Mouse (Mus musculus) naive thymus-derived CD4-positive, alpha-beta T cell, adult 5 months (primary cell): ENCODE measurements around the gene Ufsp1. TPM values are rescaled to one million over a fixed set of nuclear protein-coding genes. Genes with fewer than 3 reads are reported as not detected.

ENCODE experiments used
- polyA plus RNA-seq: library from polyadenylated mRNA; unstranded; fragments of 100-300 nt; shearing (Covaris generic); gene quantifications from one replicate; pipeline ENCODE4 v1.2.1, GENCODE M21; 2017

Ufsp1 gene
- polyA plus RNA-seq, result 0.91 TPM

DNA sequence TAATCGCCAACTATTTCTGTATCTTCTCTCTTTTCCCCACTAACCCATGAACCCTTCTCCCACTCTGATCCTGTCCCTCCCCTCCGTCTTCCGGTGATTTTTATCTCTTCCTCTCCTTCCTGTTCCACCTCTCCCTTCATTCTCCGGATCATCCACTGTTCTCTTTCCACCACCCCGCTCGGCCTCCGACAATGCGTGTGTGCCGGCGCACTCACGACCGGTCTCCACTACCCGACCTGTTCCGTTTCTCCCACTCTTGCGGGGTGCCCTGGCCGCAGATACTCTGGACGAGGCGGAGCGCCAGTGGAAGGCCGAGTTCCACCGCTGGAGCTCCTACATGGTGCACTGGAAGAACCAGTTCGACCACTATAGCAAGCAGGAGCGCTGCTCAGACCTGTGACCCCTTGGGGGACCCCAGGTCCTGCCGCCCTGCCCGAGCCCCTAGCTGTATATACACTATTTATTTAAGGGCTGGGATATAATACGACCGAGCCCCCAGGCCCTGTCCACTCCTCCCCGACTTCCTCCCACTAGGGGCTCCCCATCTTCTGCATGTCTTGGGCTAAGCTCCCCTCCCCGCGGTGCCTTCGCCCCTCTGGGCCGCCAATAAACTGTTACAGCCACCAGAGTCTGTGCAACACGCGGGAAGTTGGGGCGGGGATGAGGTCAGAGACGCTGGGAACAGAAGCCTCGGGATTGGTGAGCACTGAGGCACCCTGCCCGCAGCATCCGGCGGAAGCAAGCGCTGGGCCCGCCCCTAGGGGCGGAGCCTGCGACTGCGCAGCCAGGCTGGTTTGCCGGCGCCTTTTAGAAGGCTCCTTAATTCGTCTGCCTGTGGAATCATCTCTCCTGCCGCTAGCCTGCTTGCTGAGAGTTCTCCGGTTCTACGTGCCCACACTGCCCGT lies at the start of gene Ufsp1:
Gene Ufsp1, plus strand, starts transcription at position 791 of the 905 bp plus-strand sequence.

DNA sequence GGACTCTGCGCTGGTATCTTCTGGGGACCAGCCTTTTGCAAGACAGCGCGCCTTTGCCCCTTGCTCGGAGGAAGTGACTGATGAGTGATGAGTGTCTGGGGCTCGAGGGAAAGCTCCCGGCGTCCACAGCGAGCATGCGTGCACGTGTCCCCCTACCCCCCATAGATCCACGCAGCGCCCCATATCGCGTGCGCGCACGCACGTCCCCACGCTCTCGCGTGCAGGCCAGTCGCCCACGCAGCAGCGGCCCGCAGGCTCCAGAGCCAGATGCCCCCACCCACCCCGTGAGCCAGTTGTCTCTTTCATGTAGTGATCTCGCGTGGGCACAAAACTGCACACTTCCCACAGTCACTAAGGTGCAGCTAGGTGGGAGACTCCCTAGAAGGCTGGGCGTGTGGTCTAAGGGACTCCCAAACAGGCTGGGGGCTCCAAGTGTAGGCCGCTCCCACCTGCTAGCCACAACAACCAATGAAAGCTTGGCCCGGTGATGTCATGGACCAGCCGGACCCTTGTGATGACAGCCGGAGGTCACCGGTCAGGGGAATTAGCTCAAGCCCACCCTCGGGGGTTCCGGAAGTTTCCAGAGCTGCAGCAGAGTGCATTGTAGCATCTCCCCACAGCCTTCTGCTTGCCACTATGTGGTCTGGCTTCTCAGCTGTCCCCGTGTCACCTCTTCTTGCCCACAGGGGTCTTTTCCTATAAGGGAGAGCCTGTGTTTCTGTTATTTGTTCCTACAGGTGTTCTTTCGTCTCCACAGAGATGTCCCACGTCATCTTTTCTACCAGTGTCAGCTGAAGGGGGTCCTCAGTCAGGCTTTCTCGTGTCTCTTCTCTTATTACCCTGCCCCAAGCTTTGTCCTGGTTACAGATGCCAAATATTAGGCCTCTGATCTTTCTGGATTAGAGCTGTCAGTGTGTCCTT lies 7.1 kb upstream of the Ufsp1 start, which contains the start of gene Ache:
Gene Ache, plus strand, starts transcription at position 488 of the 921 bp plus-strand sequence.

DNA sequence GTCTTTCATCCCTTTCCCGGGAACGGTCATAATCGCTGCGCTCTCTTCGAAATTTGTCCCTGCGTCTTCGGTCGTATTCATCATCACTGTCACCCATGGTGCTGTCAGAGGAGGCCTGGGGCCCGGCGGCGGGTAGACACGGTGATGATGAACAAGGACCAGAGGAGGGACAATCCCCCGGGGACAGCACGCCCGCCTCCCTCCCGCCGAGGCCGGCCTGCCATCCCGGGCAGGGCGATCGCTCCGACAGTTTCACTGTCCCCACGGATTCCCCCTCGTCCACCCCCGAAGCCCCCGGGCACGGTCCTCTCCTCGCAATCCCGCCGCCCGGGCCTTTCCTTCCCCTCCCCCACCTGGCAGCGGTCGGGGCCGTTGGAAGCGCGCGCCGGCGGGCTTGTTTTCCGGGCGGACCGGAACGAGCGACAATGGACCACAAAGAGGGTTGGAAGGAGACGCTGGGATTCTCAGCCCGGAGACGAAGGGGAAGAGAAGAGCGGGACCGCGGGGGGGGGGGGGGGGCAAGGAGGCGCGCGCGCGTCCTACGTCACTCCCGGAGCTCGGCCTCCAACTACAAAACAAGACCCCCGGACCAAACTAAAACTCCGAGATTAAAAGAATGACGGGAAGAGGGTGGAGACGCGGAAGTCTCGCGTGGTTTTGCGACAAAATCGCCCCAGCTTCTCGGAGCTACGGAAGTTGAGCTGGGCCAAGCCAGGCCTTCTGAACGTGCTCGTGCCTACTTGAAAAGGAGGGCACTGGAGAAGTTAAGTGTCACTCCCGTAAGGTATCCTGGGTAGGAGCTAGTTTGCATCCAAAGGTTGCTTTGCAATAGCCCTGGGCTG lies 12.9 kb downstream of the Ufsp1 start, which contains the start of gene Srrt:
Gene Srrt, minus strand, starts transcription at position 604 of the 842 bp plus-strand sequence.

DNA sequence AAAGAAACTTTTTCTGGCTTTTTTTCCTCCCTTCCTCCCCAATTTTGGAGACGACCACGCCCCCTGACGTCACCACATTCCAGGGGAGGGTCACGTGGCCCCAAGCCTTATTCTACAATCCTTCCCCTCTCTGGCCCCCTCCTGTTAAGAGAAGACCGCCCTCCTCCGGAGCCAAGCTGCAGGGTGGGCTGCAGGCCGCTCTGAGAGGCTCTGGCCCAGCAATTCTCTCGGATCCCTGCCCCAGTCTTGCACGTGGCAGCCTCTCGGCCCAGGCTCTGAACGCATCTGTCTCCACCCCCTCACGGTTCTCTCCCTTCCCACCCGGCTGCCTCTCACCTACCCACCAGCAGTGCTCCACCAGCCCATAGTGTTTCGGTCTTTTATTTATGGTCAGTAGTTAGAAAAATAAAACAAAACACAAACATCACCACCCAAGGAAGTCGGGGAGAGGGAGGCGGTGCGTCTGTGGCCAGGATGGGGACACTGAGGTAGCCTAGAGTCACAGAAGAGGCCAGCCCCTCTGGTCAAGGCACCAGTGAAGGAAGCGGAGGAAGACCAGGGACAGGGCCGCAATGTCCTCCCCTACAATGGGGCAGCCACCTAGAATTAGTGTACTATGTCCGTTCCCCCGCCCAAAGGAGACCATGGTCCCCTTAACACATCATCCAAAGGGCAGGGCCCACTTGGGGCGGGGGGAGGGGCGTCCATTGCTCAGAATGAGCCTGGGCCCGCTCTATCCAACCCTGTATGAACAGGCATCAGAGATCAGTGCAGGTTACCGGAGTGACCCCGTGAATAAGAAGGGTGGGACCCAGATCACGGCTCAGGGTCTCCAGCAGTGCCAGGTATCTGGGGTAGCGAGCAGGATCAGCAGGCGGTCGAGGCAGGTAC lies 20.0 kb downstream of the Ufsp1 start, which contains the start of gene Trip6:
Gene Trip6, minus strand, starts transcription at position 212 of the 891 bp plus-strand sequence.

GRCm38 (mm10) chr5:137333512-137334174 lies 39.2 kb downstream of the Ufsp1 start, which contains the start of gene Slc12a9:
TSS of gene Slc12a9 (minus strand) at chr5:137333597.

Other genes starting within 250 kb of the Ufsp1 start
- gene Ap1s1, start 248.5 kb upstream of the Ufsp1 start, polyA plus RNA-seq, result 31.1 TPM
- not detected for gene Serpine1, start 222.4 kb upstream of the Ufsp1 start, polyA plus RNA-seq
- 8.8 TPM for gene Trim56, start 178.4 kb upstream of the Ufsp1 start, polyA plus RNA-seq
- gene Muc3, start 145.3 kb upstream of the Ufsp1 start, polyA plus RNA-seq, result not detected
- 0.49 TPM for gene Muc3a, start 82.2 kb upstream of the Ufsp1 start, polyA plus RNA-seq
- 0.70 TPM for gene Ache, start 7.1 kb upstream of the Ufsp1 start, polyA plus RNA-seq
- 115 TPM for gene Srrt, start 13.0 kb downstream of the Ufsp1 start, polyA plus RNA-seq
- gene Trip6, start 19.8 kb downstream of the Ufsp1 start, polyA plus RNA-seq, result 3.0 TPM
- 17.3 TPM for gene Slc12a9, start 39.0 kb downstream of the Ufsp1 start, polyA plus RNA-seq
- not detected for gene Ephb4, start 55.5 kb downstream of the Ufsp1 start, polyA plus RNA-seq
- not detected for gene Zan, start 182.4 kb downstream of the Ufsp1 start, polyA plus RNA-seq
- gene Pop7, start 207.9 kb downstream of the Ufsp1 start, polyA plus RNA-seq, result 28.8 TPM
- gene Gigyf1, start 223.9 kb downstream of the Ufsp1 start, polyA plus RNA-seq, result 24.3 TPM
- gene Epo, start 238.6 kb downstream of the Ufsp1 start, polyA plus RNA-seq, result not detected
- 183 TPM for gene Gnb2, start 238.9 kb downstream of the Ufsp1 start, polyA plus RNA-seq